12 mouse cellular contexts compared by ENCODE assay signal in genomic region chr10:30768820-30769219, GRCm38 (mm10).
"Had no signal": no experiment of that assay in that cellular context is flagged by ENCODE, and none has a peak within 500 bp of the region (broad histone marks: within the 10 kb centered on the region; RNA-seq: fewer than 3 reads in every experiment).

No protein-coding gene starts in this region.

- H3K9ac ChIP-seq: hindbrain, embryonic 14.5 days; intestine, embryonic 15.5 days; limb, embryonic 15.5 days; lung, embryonic 15.5 days; midbrain, embryonic 13.5 days; stomach, embryonic 15.5 days had no signal

- DNase-seq: layer of hippocampus, adult 9-11 months; layer of hippocampus, postnatal 36 days; right cerebral cortex, postnatal 14 days; thymus, postnatal 25 days had no signal

- H3K4me1 ChIP-seq: intestine, embryonic 15.5 days; limb, embryonic 15.5 days; lung, embryonic 15.5 days; midbrain, embryonic 13.5 days; stomach, embryonic 15.5 days had no signal

- H3K27me3 ChIP-seq: intestine, embryonic 15.5 days; limb, embryonic 15.5 days; lung, embryonic 15.5 days; megakaryocyte, embryonic 14.5 days; midbrain, embryonic 13.5 days; stomach, embryonic 15.5 days had no signal

- H3K36me3 ChIP-seq: intestine, embryonic 15.5 days; limb, embryonic 15.5 days; lung, embryonic 15.5 days; stomach, embryonic 15.5 days had no signal

- H3K27ac ChIP-seq: hindbrain, embryonic 14.5 days; intestine, embryonic 15.5 days; limb, embryonic 15.5 days; lung, embryonic 15.5 days; macrophage; midbrain, embryonic 13.5 days; stomach, embryonic 15.5 days had no signal

- H3K9me3 ChIP-seq: intestine, embryonic 15.5 days; limb, embryonic 15.5 days; lung, embryonic 15.5 days; midbrain, embryonic 13.5 days; stomach, embryonic 15.5 days had no signal

- H3K4me2 ChIP-seq: hindbrain, embryonic 14.5 days; intestine, embryonic 15.5 days; limb, embryonic 15.5 days; lung, embryonic 15.5 days; midbrain, embryonic 13.5 days; stomach, embryonic 15.5 days had no signal

- H3K4me3 ChIP-seq: intestine, embryonic 15.5 days; limb, embryonic 15.5 days; lung, embryonic 15.5 days; megakaryocyte, embryonic 14.5 days; midbrain, embryonic 13.5 days; stomach, embryonic 15.5 days had no signal

- ATAC-seq: intestine, embryonic 15.5 days; midbrain, embryonic 13.5 days had no signal
